Mouse (Mus musculus) retina, embryonic 14.5 days (tissue): ENCODE results near the gene Harbi1.
"Not testable (repeated sequence)": the region's sequence is repeated elsewhere in the genome, so short reads cannot be mapped to it uniquely, and the experiment has no call there.

Experiments
- DNase-seq: peaks from one replicate; pipeline ENCODE4 v3.0.0-alpha.2; 2015; ENCODE audit warnings: low spot score

Harbi1 gene

GRCm38 (mm10) chr2:91714921-91715320, 4.3 kb downstream of the Harbi1 start:
- DNase-seq: peak; percentile 35

GRCm38 (mm10) chr2:91718276-91718675, 7.6 kb downstream of the Harbi1 start:
- DNase-seq: no peak

- DNase-seq: no peak
Observed at GRCm38 (mm10) chr2:91723382-91723781, 12.7 kb downstream of the Harbi1 start.

- DNase-seq: no peak
Observed at GRCm38 (mm10) chr2:91723951-91724350, 13.3 kb downstream of the Harbi1 start.

- DNase-seq: no peak
Observed at GRCm38 (mm10) chr2:91724716-91725115, 14.1 kb downstream of the Harbi1 start.

GRCm38 (mm10) chr2:91725476-91725875, 14.8 kb downstream of the Harbi1 start:
- DNase-seq: not testable (repeated sequence)

GRCm38 (mm10) chr2:91727011-91727410, 16.4 kb downstream of the Harbi1 start:
- no peak for DNase-seq

GRCm38 (mm10) chr2:91729571-91729970, 18.9 kb downstream of the Harbi1 start:
- no peak for DNase-seq

GRCm38 (mm10) chr2:91729971-91730821, 19.5 kb downstream of the Harbi1 start, which contains the start of gene Ambra1:
Gene Ambra1, plus strand, starts transcription at chr2:91730134.
- DNase-seq: peak; percentile 94

GRCm38 (mm10) chr2:91735221-91735620, 24.6 kb downstream of the Harbi1 start:
- no peak for DNase-seq

- no peak for DNase-seq
Observed at GRCm38 (mm10) chr2:91739586-91739985, 28.9 kb downstream of the Harbi1 start.

GRCm38 (mm10) chr2:91744686-91745085, 34.0 kb downstream of the Harbi1 start:
- no peak for DNase-seq

- DNase-seq: no peak
Observed at GRCm38 (mm10) chr2:91749811-91750261, 39.2 kb downstream of the Harbi1 start.
